Mouse (Mus musculus) C2C12 (cell line): ENCODE data around the gene Glyctk. TPM values are rescaled to one million over a fixed set of nuclear protein-coding genes. Genes with fewer than 3 reads are reported as not detected.

Source experiments
- H3K27me3 ChIP-seq: one replicate; pipeline ENCODE4 v1.6.1; 2011; ENCODE audit not compliant: control insufficient read depth, insufficient read depth, insufficient read length
- H3K36me3 ChIP-seq: one replicate; pipeline ENCODE4 v1.6.1; 2011; ENCODE audit not compliant: control insufficient read depth, insufficient read depth
- H3K4me3 ChIP-seq: one replicate; pipeline ENCODE4 v1.5.1; 2011; ENCODE audit warnings: mild to moderate bottlenecking, control low read depth; ENCODE audit not compliant: poor library complexity, insufficient read depth, severe bottlenecking
- H3K79me2 ChIP-seq: one replicate; pipeline ENCODE4 v1.6.1; 2011; ENCODE audit not compliant: control insufficient read depth, insufficient read depth
- H3K79me3 ChIP-seq: one replicate; pipeline ENCODE4 v1.6.1; 2011; ENCODE audit warnings: low read depth, control low read depth
- H3ac ChIP-seq: one replicate; pipeline ENCODE3; 2011; ENCODE audit warnings: low read depth; ENCODE audit not compliant: control insufficient read depth, insufficient read length
- CEBPB ChIP-seq: IDR thresholded peaks from one replicate; pipeline ENCODE4 v1.6.1; 2011; ENCODE audit warnings: low read depth, mild to moderate bottlenecking, control low read depth, moderate library complexity
- CTCF ChIP-seq: IDR thresholded peaks from one replicate; pipeline ENCODE4 v1.5.1; 2011; ENCODE audit not compliant: control insufficient read depth, insufficient read depth, insufficient read length
- FOSL1 ChIP-seq: IDR thresholded peaks from one replicate; pipeline ENCODE4 v1.8.0; 2011; ENCODE audit warnings: mild to moderate bottlenecking, low read length; ENCODE audit not compliant: poor library complexity, insufficient read depth, severe bottlenecking
- MAX ChIP-seq: IDR thresholded peaks from one replicate; pipeline ENCODE4 v1.6.1; 2011; ENCODE audit warnings: mild to moderate bottlenecking, control low read depth
- MYOD1 ChIP-seq: IDR thresholded peaks from one replicate; pipeline ENCODE4 v1.6.1; 2011; ENCODE audit warnings: low read depth; ENCODE audit not compliant: control insufficient read depth, insufficient read length
- MYOG ChIP-seq: IDR thresholded peaks from one replicate; pipeline ENCODE4 v1.6.1; 2011; ENCODE audit not compliant: control insufficient read depth, insufficient read length; ENCODE audit errors: extremely low read depth
- USF1 ChIP-seq: IDR thresholded peaks from one replicate; pipeline ENCODE4 v1.6.1; 2011; ENCODE audit warnings: low read depth, mild to moderate bottlenecking, control low read depth, moderate library complexity
- long read RNA-seq, 2 experiments: library from polyadenylated mRNA; unstranded; transcript quantifications; one replicate each; pipeline ENCODE4 v2.0.0; 2019 to 2020
- polyA plus RNA-seq: library from polyadenylated mRNA; unstranded; fragments of >200 nt; fragmentation: generic; extraction: Trizol; gene quantifications from one replicate; pipeline ENCODE4 v1.2.1, GENCODE M21; 2012; ENCODE audit warnings: missing spikeins

The Glyctk gene
- 1.4 TPM for polyA plus RNA-seq
- long read RNA-seq, experiment 1, partial matches to known transcripts: 0 of 2 reads
- long read RNA-seq, experiment 1, other reads (novel, unspliced or antisense): 2 of 2 reads
- long read RNA-seq, experiment 2, partial matches to known transcripts: 0 of 7 reads
- long read RNA-seq, experiment 2, other reads (novel, unspliced or antisense): 7 of 7 reads

DNA sequence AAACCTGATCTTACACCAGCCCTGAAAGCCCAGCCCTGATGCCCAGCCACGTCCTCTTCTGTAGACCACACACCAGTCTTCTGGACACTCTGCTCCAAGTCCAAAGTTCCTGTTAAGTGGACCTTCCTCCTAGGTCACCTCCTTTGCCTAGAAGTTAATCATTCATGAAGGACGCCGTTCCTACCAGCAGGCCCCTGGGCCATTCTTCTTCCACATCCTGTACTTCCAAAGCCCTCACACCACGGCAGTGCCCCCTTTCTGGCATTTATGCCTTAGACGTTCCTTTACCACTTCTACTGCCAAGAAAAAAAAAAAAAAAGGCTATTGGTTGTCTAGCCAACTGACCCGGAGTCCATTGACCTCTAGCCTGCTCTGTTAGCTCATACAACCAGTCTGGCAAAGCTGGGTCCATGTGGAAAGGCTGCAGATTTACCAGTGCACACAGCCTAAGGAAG is at the start of gene Glyctk:
TSS of gene Glyctk (minus strand) at position 102 of the 455 bp plus-strand sequence.
- TF ChIP-seq MYOG: no peak
- TF ChIP-seq FOSL1: no peak
- no peak for TF ChIP-seq CEBPB
- TF ChIP-seq MAX: no peak
- no peak for TF ChIP-seq MYOD1
- TF ChIP-seq CTCF: no peak
- TF ChIP-seq USF1: no peak
- Histone ChIP-seq H3K79me3 (no peaks in the 10 kb centered on the region), H3K4me3 (no peak within 1 kb of the TSS), H3K79me2 (no peaks in the 10 kb centered on the region), H3K27me3 (peaks cover 8% of the 10 kb centered on the region), H3ac (no peak within 1 kb of the TSS), H3K36me3 (no peaks in the 10 kb centered on the region)

DNA sequence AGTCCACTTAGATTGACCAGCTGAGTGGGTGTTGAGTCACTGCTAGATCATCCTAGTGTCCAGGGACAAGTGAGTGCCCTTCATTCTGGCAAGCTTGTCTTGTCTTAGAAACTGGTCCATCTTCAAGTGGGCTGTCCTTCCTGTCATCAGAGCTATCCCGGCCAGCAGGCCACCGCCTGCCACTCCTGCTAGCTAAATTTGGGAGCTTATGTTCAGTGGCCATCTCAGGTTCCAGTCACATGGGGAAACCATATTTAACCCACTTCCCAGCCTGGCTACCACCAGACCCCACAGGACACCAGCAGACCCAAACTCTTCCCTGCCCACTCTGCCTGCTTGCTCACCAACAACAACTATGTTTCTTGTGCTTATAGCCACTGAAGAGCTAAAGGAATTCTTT is 48.6 kb upstream of the Glyctk start:
- TF ChIP-seq MAX (no peak), USF1 (peak; percentile 54)
- Histone ChIP-seq H3ac (no peak overlapping the region), H3K36me3 (no peaks in the 10 kb centered on the region), H3K79me2 (no peaks in the 10 kb centered on the region), H3K79me3 (no peaks in the 10 kb centered on the region), H3K4me3 (no peak overlapping the region), H3K27me3 (no peaks in the 10 kb centered on the region)

DNA sequence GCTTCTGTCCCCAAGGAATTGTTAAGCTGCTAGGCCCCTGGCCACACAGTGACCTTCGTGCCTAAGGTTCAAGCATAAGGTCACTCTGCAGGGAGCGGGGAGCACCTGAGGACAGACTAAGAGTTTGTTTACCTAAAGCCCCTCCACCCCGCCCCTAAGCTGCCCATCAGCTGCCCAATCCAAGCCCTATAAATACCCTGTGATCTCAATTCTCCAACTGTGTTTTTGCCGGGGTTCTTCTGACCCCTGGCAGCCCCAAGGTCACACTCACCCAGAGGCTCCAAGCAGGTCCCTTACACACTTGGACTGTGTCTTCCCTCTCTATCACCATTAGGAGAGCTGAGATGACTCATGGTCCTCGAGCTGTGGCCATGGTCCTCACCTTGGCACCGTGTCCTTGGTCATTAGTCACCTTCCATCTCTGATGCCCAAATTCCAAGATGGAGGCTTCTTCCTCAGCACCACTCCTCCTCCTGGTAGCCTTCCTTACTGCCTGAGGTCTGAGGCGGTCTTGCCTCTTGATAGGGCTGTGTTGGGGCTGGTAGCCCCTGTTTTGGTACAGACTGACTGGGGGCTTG is 47.9 kb upstream of the Glyctk start:
- TF ChIP-seq CEBPB (no peak), USF1 (no peak), CTCF (no peak), MAX (no peak), MYOD1 (no peak), MYOG (no peak), FOSL1 (no peak)
- no peak overlapping the region for H3K4me3 ChIP-seq
- H3K36me3 ChIP-seq: no peaks in the 10 kb centered on the region
- H3K27me3 ChIP-seq: no peaks in the 10 kb centered on the region
- no peak overlapping the region for H3ac ChIP-seq
- no peaks in the 10 kb centered on the region for H3K79me3 ChIP-seq
- H3K79me2 ChIP-seq: no peaks in the 10 kb centered on the region

DNA sequence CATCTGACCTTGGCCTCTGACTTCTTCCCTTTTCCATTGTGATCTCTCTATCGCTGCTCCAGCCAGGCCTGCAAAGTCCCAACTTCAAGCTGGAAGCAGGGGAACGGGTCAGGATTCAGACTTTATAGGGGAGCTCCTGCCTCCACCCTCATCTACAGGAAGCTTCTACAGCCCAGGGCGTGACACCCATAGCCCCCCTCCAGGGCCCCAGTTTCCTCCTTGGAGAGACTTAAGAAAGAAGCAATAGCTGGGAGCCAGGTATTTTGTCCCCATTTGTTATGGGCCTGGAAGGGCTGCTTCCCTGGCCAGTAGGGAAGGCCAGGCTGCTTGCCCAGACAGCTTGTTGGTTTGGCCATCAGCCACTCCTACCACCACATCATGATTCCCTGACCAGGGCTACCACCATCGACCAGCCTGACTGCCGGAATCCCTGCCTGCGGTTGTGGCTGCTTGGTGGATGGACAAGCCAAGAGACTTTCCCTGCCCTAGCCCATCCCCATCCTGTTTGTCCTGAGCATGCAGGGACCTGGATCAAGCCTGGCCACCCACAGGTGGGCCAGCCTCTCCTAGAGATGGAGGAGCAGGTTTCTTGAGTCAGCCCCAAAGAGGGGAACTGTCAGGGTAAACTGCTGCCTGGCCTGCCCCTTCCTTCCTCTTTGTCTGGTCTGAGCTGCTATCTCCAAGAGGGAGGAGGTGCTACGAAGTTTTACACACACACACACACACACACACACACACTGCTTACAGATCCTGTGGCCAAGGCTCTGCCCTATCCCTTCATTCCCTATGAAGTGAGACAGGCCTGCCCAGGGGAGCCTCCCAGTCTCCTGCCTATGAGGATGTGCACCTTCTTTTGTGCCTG is 46.3 kb upstream of the Glyctk start:
- Histone ChIP-seq H3K79me2 (no peaks in the 10 kb centered on the region), H3K79me3 (no peaks in the 10 kb centered on the region), H3K27me3 (no peaks in the 10 kb centered on the region), H3K36me3 (no peaks in the 10 kb centered on the region), H3ac (no peak overlapping the region), H3K4me3 (no peak overlapping the region)
- TF ChIP-seq CTCF (no peak), USF1 (no peak), MYOG (no peak), MAX (no peak), FOSL1 (no peak), CEBPB (no peak), MYOD1 (no peak)

DNA sequence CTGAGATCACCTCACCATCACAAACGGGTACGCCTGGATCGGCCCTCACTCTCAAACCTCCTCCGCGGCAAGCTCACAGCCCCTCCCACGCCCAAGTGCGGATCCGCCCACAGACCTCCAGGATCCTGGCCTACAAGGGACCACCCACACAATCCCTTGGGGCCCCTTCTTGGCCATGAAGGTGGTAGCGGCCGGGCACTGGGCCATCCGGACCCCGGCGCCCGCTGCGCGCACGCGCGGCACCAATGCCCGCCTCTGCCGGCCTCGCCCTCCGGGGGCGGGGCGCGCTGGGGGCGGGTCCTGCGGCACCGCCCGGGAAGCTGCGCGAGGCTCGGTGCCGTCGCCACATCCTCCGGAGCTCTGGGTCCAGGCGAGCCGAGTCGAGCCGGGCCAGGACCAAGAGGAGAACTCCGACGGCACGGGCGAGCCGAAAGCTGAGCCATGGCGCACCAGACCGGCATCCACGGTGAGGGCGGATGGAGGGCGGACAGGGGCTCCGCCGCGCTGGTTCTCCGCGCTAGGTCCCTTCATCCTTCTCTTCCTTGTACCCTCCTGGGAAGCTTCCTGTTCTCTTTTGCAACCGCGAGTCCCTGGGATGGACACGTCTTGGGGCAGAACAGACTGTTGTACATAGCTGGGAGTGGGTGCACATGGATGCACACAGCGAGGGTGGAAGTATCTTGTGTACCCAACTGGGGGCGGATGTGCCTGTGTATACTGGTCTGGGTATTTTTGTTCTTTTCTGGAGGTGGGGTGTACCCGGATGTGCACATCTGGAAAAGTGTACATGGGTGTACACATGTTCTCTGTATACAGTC is 45.1 kb upstream of the Glyctk start, which contains the start of gene Twf2:
TSS of gene Twf2 (plus strand) at position 290 of the 818 bp plus-strand sequence.
- Histone ChIP-seq H3K79me3 (no peaks in the 10 kb centered on the region), H3K36me3 (no peaks in the 10 kb centered on the region), H3K79me2 (no peaks in the 10 kb centered on the region), H3ac (peak within 1 kb of the TSS; percentile 89), H3K4me3 (peak within 1 kb of the TSS; percentile 43), H3K27me3 (no peaks in the 10 kb centered on the region)
- TF ChIP-seq FOSL1: no peak
- no peak for TF ChIP-seq MYOD1
- no peak for TF ChIP-seq MAX
- TF ChIP-seq USF1: no peak
- TF ChIP-seq CTCF: no peak
- TF ChIP-seq MYOG: no peak
- no peak for TF ChIP-seq CEBPB
